Mouse (Mus musculus) C2C12 (cell line): ENCODE data around the gene Abcc6.

ENCODE experiments used
- CTCF ChIP-seq: IDR thresholded peaks from one replicate; pipeline ENCODE4 v1.5.1; 2011; ENCODE audit not compliant: control insufficient read depth, insufficient read depth, insufficient read length
- FOSL1 ChIP-seq: IDR thresholded peaks from one replicate; pipeline ENCODE4 v1.8.0; 2011; ENCODE audit warnings: mild to moderate bottlenecking, low read length; ENCODE audit not compliant: poor library complexity, insufficient read depth, severe bottlenecking
- MYOG ChIP-seq: IDR thresholded peaks from one replicate; pipeline ENCODE4 v1.6.1; 2011; ENCODE audit not compliant: control insufficient read depth, insufficient read length; ENCODE audit errors: extremely low read depth
- USF1 ChIP-seq: IDR thresholded peaks from one replicate; pipeline ENCODE4 v1.6.1; 2011; ENCODE audit warnings: low read depth, mild to moderate bottlenecking, control low read depth, moderate library complexity

- TF ChIP-seq CTCF (no peak), USF1 (no peak), FOSL1 (no peak), MYOG (no peak)
These were observed 19.9 kb upstream of the Abcc6 start for GRCm38 (mm10) chr7:46049981-46050380.
